Mouse (Mus musculus): ENCODE data around the gene 6030408B16Rik. TPM values are rescaled to one million over a fixed set of nuclear protein-coding genes. Genes with fewer than 3 reads are reported as not detected.

6030408B16Rik gene
- total RNA-seq, 2 experiments from 2014 or later = 0.26 to 0.27 TPM

Other genes with a start within 250 kb of the 6030408B16Rik start
- not detected for gene Gm47841, start 245.8 kb upstream of the 6030408B16Rik start, total RNA-seq (2021)
- under 1 TPM; 0.55 to 0.81 TPM for gene Fignl2, start 214.6 kb upstream of the 6030408B16Rik start, total RNA-seq (2021)
- gene Ankrd33, start 177.5 kb upstream of the 6030408B16Rik start, total RNA-seq (2021) = not detected
- 10 to 100 TPM in 1 of 2 experiments, 1 to 10 TPM in 1; 8.6 to 11.7 TPM for gene Acvrl1, start 164.7 kb upstream of the 6030408B16Rik start, total RNA-seq (2021)
- gene Acvr1b, start 119.1 kb upstream of the 6030408B16Rik start, total RNA-seq (2021) = 10 to 100 TPM; 26.0 to 48.0 TPM
- gene Grasp, start 69.0 kb upstream of the 6030408B16Rik start, total RNA-seq (2021) = 1 to 10 TPM; 4.4 to 5.1 TPM
- gene Nr4a1, start 38.9 kb upstream of the 6030408B16Rik start, total RNA-seq (2021) = 100 to 1,000 TPM; 206 to 234 TPM
- 10 to 100 TPM; 25.0 to 31.3 TPM for gene Atg101, start 8.9 kb upstream of the 6030408B16Rik start, total RNA-seq (2021)
- 1 to 10 TPM; 1.4 to 3.8 TPM for gene Krt80, start 77.0 kb downstream of the 6030408B16Rik start, total RNA-seq (2021)
- under 1 TPM in 1 of 2 experiments, not detected in 1; 0.14 TPM for gene Krt7, start 117.8 kb downstream of the 6030408B16Rik start, total RNA-seq (2021)
- not detected for gene Krt87, start 145.6 kb downstream of the 6030408B16Rik start, total RNA-seq (2021)
- gene Krt88, start 154.5 kb downstream of the 6030408B16Rik start, total RNA-seq (2021) = not detected
- not detected for gene Krt81, start 170.5 kb downstream of the 6030408B16Rik start, total RNA-seq (2021)
- gene Krt86, start 180.3 kb downstream of the 6030408B16Rik start, total RNA-seq (2021) = not detected
- not detected for gene Krt83, start 198.3 kb downstream of the 6030408B16Rik start, total RNA-seq (2021)
- not detected for gene Gm49425, start 224.0 kb downstream of the 6030408B16Rik start, total RNA-seq (2021)
- gene Krt84, start 239.6 kb downstream of the 6030408B16Rik start, total RNA-seq (2021) = not detected

All from gastrocnemius, adult 18-20 months (tissue).